Mouse (Mus musculus) heart, embryonic 10.5 days (tissue): Measurements from ENCODE around the gene Ipo13. TPM values are rescaled to one million over a fixed set of nuclear protein-coding genes. Genes with fewer than 3 reads are reported as not detected.

Experiments used
- DNase-seq: peaks from one replicate; pipeline ENCODE4 v3.0.0-alpha.2; 2017; ENCODE audit warnings: low spot score
- H3K27ac ChIP-seq: fragments of 300-500 bp; sonication (generic); 2 replicates; pipeline ENCODE4 v1.5.1; 2016; ENCODE audit warnings: mild to moderate bottlenecking
- H3K27me3 ChIP-seq: fragments of 300-500 bp; sonication (generic); 2 replicates; pipeline ENCODE4 v1.6.1; 2016; ENCODE audit warnings: mild to moderate bottlenecking; ENCODE audit not compliant: poor library complexity, insufficient read depth, severe bottlenecking
- H3K36me3 ChIP-seq: fragments of 300-500 bp; sonication (generic); 2 replicates; pipeline ENCODE4 v1.6.1; 2016; ENCODE audit warnings: mild to moderate bottlenecking, moderate library complexity
- H3K4me1 ChIP-seq: fragments of 300-500 bp; sonication (generic); 2 replicates; pipeline ENCODE4 v1.6.1; 2016; ENCODE audit warnings: mild to moderate bottlenecking
- H3K4me3 ChIP-seq: fragments of 300-500 bp; sonication (generic); 2 replicates; pipeline ENCODE4 v1.5.1; 2016; ENCODE audit warnings: mild to moderate bottlenecking, moderate library complexity
- H3K9me3 ChIP-seq: fragments of 300-500 bp; sonication (generic); 2 replicates; pipeline ENCODE4 v1.6.1; 2016; ENCODE audit warnings: mild to moderate bottlenecking, moderate library complexity
- WGBS: fragments of 180-500 bp; shearing (Covaris S2); methylation state at CpG from one replicate; pipeline ENCODE4 v1.1.7; 2016; 5-methylcytosine and 5-hydroxymethylcytosine counted together
- polyA plus RNA-seq: library from polyadenylated mRNA; unstranded; fragments of >200 nt; fragmentation: Nextera tagmentation; extraction: Ambion mirVana; gene quantifications from 2 replicates; pipeline ENCODE4 v1.2.1, GENCODE M21; 2016

The Ipo13 gene
- polyA plus RNA-seq, 1 experiment from 2014 or later = 45.9 TPM

DNA sequence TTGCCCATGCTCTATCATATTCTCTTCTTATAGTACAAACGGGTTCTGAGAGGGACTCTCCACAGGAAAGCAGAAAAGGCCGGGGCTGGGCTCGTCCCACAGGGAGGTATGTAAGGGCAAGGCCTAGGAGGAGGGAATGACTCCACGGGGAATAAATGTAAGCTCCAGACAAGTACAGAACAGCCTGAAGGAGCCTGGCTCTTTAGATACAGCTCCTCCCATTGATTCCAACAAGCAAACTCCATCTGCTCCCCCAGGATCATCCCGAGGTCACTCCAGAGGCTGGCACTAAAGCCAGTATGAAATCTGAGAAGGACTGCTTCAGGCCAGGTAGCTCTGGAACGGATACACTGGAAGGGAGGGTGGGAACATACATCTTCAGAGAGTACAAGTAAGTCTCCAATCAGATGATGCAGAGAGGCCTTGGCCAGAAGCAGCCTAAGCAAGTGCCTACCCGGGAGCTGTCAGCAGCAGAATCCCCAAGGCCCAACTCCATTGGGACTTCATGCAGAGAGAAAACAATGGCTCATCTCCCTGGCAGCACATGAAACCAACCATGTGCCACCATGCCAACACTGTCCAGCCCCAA, 2.0 kb downstream of the Ipo13 start:
- 69% methylated on average over 7 of the region's 7 CpGs for WGBS
- no peaks in the 10 kb centered on the region for H3K9me3 ChIP-seq
- peak; percentile 69 for DNase-seq
- peaks cover 54% of the 10 kb centered on the region for H3K4me1 ChIP-seq
- no peaks in the 10 kb centered on the region for H3K27me3 ChIP-seq
- H3K36me3 ChIP-seq = peaks cover 35% of the 10 kb centered on the region
- peak overlapping the region; percentile 84; the same call in 1 of the 2 replicates for H3K4me3 ChIP-seq
- H3K27ac ChIP-seq = 0 out of 2 replicates have a peak overlapping the region, but pooled peaks have one; percentile 29

DNA sequence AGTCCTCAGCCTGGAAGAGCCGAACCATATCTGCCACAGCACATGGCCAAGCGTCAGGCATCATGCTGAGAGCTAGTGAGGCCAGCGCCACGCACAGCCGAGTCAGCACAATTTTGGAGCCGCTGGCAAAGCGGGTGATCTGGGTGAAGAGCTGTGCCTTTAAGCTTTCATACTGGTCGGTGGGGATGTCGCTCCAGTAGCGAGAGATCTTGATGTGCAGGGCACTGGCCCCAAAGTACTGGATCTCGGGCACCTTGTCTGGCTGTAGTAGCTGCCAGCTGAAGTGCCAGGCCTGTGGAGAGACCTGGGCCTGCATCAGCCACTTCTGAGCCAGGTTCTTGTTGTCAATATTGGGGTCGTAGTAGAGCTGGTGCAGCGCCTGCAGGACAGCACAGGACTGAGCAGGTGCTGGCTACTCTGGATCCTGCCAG, 2.7 kb downstream of the Ipo13 start:
- WGBS = 90% methylated on average over 13 of the region's 13 CpGs

DNA sequence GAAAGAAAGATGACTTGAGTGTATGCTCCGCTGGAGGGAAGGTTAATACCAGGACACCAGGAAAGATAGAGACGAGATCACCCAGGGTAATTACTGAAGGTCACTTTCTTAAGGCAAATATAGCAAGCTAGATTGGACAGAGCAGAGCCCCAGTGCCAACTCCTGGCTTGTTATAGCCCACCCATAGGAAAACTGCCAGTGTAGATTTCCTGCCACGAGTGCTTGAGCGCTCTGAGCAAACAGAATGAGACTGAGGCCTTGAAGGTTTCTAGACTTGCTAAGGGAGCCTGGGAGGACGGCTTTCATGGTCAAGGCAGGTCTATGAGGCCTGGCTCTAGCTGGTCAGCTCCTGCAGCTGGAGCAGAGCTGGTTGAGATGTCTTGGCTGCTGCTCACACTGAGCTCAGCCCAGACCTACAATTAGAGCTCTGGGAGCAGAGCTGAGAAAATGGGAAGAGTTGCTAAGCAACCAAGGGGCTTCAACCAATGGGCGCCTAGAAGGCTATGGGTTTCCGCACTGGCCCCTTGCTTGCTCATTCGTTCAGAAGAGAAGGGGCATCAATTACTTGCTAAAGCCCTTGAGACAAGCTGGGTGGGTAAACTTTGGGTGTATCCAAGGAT, 5.9 kb downstream of the Ipo13 start:
- 81% methylated on average over 8 of the region's 8 CpGs for WGBS
- Histone ChIP-seq H3K36me3 (peaks cover 66% of the 10 kb centered on the region), H3K27ac (no peak overlapping the region), H3K4me3 (no peak overlapping the region), H3K27me3 (no peaks in the 10 kb centered on the region), H3K4me1 (peaks cover 33% of the 10 kb centered on the region), H3K9me3 (no peaks in the 10 kb centered on the region)
- no peak for DNase-seq

More for the DNA sequence above, 2.7 kb downstream of the Ipo13 start:
- H3K4me3 ChIP-seq = no peak overlapping the region
- no peaks in the 10 kb centered on the region for H3K9me3 ChIP-seq
- H3K27me3 ChIP-seq = no peaks in the 10 kb centered on the region
- peaks cover 49% of the 10 kb centered on the region for H3K4me1 ChIP-seq
- peak; percentile 72 for DNase-seq
- peaks cover 38% of the 10 kb centered on the region for H3K36me3 ChIP-seq
- no peak overlapping the region for H3K27ac ChIP-seq

DNA sequence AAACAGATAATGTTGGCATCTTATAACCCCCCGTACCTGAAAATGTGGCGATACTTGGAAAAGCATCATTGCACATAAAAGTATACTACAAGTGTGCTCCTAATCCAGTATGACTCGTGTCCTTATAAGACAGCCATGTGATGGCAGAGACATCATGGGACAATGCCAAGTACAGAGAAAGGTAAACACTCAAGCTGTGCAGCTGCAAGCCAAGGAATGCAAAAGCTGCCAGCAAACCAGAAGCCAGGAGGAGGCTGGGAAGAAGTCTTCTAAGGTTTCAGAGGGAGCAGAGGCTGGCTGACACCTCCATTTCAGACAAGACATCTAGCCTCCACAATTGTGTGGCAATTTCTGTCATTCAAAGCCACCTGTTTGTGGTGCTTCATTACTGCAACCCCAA, 8.6 kb downstream of the Ipo13 start:
- Histone ChIP-seq H3K9me3 (no peaks in the 10 kb centered on the region), H3K4me1 (peaks cover 9% of the 10 kb centered on the region), H3K4me3 (no peak overlapping the region), H3K27ac (no peak overlapping the region), H3K27me3 (no peaks in the 10 kb centered on the region), H3K36me3 (peaks cover 80% of the 10 kb centered on the region)
- no peak for DNase-seq
- WGBS = 89% methylated on average over 3 of the region's 3 CpGs

DNA sequence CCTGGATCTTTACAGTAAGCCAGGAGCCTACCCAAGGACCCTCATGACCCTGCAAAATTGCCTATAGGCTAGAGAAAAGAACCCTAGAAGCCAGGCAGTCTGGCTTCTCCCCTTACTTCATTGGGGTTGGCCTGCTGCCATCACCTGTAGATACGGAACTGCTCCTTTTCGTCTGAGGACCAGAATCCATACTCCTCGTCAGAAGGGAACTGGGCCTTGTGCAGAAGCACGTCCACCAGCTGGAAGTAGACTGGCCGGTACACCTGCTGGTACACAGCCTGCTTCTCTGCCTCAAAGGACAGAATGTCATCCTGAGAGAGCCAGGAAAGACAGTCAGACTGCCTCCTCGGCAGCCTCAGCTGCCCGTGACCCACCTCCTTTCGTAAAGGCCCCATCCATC, 10.0 kb downstream of the Ipo13 start:
- WGBS = 91% methylated on average over 8 of the region's 8 CpGs
- H3K27me3 ChIP-seq = no peaks in the 10 kb centered on the region
- peaks cover 86% of the 10 kb centered on the region for H3K36me3 ChIP-seq
- no peak overlapping the region for H3K27ac ChIP-seq
- H3K4me3 ChIP-seq = no peak overlapping the region
- H3K4me1 ChIP-seq = peaks cover 9% of the 10 kb centered on the region
- H3K9me3 ChIP-seq = no peaks in the 10 kb centered on the region
- no peak for DNase-seq

DNA sequence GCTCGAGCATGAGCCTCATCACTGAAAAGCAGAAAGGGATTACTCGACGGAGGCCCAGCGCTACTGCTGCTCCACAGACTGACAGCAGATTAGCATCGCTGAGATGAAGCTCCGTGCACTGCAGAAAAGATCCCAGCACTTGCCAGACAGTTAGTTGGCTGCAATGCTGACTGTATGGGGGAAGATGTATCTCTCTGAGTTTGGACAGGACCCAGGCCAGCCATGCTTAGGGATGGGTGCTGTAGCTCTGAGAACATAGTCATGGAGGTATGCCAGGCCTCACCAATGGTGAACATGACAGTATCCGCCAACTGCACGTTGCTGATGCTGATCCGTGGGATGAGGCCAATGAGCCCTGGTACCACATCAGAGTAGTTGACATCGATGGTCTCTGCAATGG, 10.7 kb downstream of the Ipo13 start:
- H3K36me3 ChIP-seq = peaks cover 90% of the 10 kb centered on the region
- 90% methylated on average over 10 of the region's 10 CpGs for WGBS
- no peak for DNase-seq
- no peaks in the 10 kb centered on the region for H3K9me3 ChIP-seq
- no peaks in the 10 kb centered on the region for H3K27me3 ChIP-seq
- peaks cover 5% of the 10 kb centered on the region for H3K4me1 ChIP-seq
- H3K27ac ChIP-seq = no peak overlapping the region
- H3K4me3 ChIP-seq = no peak overlapping the region

DNA sequence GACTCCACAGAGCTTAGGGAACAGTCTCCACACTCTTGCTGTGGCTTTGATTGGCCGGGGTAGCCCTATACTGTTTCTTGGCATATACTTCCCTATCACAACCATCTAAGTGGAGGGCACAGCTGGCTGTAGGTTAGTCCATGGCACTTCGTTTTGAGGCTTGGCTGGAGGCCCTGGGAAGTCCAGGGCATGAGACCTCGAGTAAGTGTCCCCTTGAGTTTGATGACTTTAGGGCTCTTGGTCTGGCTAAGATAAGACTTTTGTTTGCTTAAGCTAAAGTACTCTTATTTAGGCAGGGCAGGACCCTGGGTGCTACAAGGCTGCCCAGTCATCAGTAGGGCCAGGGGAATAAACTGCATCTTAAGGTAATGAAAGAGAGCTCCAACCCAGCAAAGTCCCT, 16.7 kb downstream of the Ipo13 start:
- DNase-seq = no peak
- Histone ChIP-seq H3K27ac (no peak overlapping the region), H3K36me3 (peaks cover 93% of the 10 kb centered on the region), H3K4me3 (no peak overlapping the region), H3K4me1 (no peaks in the 10 kb centered on the region), H3K27me3 (no peaks in the 10 kb centered on the region), H3K9me3 (no peaks in the 10 kb centered on the region)
- 73% methylated on average over 3 of the region's 3 CpGs for WGBS

DNA sequence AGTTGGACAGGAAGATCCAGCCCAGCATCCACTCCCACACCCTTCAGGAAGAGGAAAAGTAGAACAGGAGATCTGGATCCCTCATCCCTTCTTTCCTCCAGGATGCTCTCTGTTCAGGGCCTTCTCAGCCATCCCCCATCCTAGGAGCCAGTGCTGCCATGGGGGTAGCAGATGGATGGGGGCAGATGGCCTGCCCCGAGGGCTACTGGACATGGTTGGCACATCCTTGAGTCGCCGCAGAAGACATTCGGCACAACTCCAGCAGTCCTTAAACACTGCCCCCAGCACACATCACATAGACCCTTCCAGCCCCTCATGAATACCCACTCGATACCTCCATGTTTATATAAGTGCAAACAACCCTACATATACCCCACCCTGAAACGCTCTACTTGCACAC, 18.8 kb downstream of the Ipo13 start:
- H3K9me3 ChIP-seq = no peaks in the 10 kb centered on the region
- H3K27me3 ChIP-seq = no peaks in the 10 kb centered on the region
- 91% methylated on average over 6 of the region's 6 CpGs for WGBS
- DNase-seq = no peak
- H3K4me3 ChIP-seq = no peak overlapping the region
- H3K27ac ChIP-seq = no peak overlapping the region
- peaks cover 72% of the 10 kb centered on the region for H3K36me3 ChIP-seq
- H3K4me1 ChIP-seq = peaks cover 8% of the 10 kb centered on the region

DNA sequence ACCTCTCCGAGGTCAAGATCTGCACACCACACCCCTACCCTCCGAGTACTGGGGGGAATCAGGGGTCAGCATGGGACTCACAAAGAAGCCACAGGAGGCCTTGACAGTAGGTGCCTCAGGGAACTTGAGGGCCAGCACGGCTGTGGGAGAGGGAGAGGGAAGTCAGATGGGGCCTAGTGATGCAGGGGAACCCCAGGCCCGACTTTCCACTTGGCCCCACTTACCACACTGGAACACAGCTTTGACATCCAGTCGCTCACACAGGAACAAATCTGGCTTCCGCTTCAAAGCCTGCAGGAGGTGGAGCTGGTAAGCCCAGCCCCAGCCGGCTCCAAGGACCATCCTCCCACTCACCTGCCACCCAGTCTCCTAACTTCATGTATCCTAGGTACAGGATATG, 19.5 kb downstream of the Ipo13 start:
- H3K36me3 ChIP-seq = peaks cover 67% of the 10 kb centered on the region
- H3K9me3 ChIP-seq = no peaks in the 10 kb centered on the region
- DNase-seq = no peak
- no peaks in the 10 kb centered on the region for H3K27me3 ChIP-seq
- 83% methylated on average over 7 of the region's 7 CpGs for WGBS
- H3K4me3 ChIP-seq = no peak overlapping the region
- H3K27ac ChIP-seq = no peak overlapping the region
- H3K4me1 ChIP-seq = peaks cover 15% of the 10 kb centered on the region

DNA sequence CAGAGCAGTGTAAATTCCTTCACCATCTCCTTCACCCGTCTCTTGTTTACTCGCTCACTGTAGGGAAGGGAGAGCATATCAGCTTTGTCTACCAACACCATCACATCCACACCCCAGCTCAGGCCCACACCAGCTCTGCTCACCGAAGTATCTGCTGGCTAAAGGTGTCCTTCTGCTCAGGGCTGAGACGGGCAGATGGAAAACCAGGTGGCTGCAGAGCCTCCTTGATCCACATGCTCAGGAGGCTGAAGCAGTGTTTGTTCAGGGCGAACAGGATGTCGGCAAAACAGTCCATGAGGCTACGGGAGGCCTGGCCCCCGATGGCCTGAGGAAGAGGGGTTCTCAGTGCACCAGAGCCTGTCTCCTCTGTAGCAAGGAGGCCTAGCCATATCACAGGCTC, 20.2 kb downstream of the Ipo13 start:
- H3K27ac ChIP-seq = no peak overlapping the region
- no peak overlapping the region for H3K4me3 ChIP-seq
- H3K9me3 ChIP-seq = no peaks in the 10 kb centered on the region
- no peak for DNase-seq
- no peaks in the 10 kb centered on the region for H3K27me3 ChIP-seq
- 81% methylated on average over 8 of the region's 8 CpGs for WGBS
- H3K36me3 ChIP-seq = peaks cover 67% of the 10 kb centered on the region
- H3K4me1 ChIP-seq = peaks cover 15% of the 10 kb centered on the region

DNA sequence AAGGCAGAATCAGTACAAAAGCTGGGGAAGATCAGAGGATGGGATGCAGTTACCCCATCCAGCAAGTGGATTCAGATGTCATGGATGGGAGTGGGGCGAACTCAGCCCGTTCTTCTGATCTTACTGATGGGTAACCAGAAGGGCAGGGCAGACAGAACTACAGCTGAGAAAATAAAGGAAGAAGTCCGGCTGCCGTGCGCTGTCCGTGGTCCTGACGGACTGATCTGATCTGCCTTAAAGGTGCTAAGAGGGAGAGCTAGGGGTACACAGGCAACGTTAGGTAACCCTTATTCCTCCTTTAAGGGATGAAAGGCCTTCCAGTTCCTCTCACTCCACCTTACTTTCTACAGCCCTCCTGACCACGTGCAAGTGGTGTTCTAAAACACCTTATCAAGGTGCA, 21.4 kb downstream of the Ipo13 start:
- 20% methylated on average over 9 of the region's 9 CpGs for WGBS
- Histone ChIP-seq H3K36me3 (peaks cover 63% of the 10 kb centered on the region), H3K9me3 (no peaks in the 10 kb centered on the region), H3K27me3 (no peaks in the 10 kb centered on the region), H3K27ac (no peak overlapping the region), H3K4me1 (peaks cover 15% of the 10 kb centered on the region), H3K4me3 (no peak overlapping the region)
- DNase-seq = no peak

DNA sequence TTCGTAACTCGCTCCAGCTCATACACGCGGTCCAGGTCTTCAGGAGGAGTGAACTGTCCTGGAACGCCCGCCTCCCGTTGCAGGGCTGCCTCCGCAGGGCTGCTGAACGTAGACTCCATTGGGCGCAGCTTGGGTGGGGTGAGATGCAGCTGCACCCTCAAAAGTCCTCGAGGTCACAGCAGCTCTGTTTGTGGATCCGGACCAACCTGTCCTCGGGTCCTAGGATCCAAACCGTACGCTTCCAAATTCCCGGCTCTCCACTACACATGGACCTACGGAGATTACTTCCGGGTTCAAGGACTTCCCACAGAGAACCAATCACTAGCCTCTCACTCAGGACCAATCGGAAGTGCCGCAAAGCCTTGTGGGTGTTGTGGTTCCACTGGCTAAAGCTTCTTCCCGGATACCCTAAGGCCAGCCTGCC, 23.0 kb downstream of the Ipo13 start, which contains the start of gene Dph2:
Dph2 (minus strand) TSS at position 295 of the 424 bp plus-strand sequence.
- Histone ChIP-seq H3K27me3 (no peaks in the 10 kb centered on the region), H3K4me1 (peaks cover 19% of the 10 kb centered on the region), H3K27ac (peak within 1 kb of the TSS; percentile 19; the same call in 1 of the 2 replicates), H3K4me3 (peak within 1 kb of the TSS; percentile 71), H3K36me3 (peaks cover 48% of the 10 kb centered on the region), H3K9me3 (no peaks in the 10 kb centered on the region)
- WGBS = under 1% methylated on average over 21 of the region's 21 CpGs
- DNase-seq = peak; percentile 96

DNA sequence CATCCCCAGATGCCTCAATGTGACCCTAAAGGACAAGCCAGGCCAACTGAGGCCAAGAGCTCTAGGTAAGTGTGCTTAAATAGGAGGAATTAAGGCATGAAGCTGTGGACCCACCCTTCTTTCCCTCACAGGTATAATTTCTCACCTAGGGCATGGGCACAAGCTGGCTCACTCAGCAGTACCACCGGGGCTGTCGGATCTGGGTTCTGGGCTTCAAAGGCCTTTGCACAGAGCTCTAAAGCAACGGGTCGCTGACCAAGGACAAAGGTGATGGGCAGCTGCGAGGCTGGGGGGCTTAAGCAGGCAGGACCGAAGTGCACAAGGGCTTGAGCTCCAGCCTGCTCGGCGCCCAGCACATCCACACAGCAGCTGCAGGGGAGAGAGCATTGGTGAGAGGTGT, 24.0 kb downstream of the Ipo13 start:
- Histone ChIP-seq H3K27me3 (no peaks in the 10 kb centered on the region), H3K4me1 (peaks cover 29% of the 10 kb centered on the region), H3K4me3 (peak overlapping the region; percentile 71), H3K36me3 (peaks cover 42% of the 10 kb centered on the region), H3K9me3 (no peaks in the 10 kb centered on the region), H3K27ac (no peak overlapping the region)
- DNase-seq = no peak
- 84% methylated on average over 8 of the region's 8 CpGs for WGBS
